Mouse (Mus musculus) megakaryocyte, embryonic 14.5 days (primary cell): ENCODE measurements around the gene Clcn7.

Source experiments
- FLI1 ChIP-seq: IDR thresholded peaks from 2 replicates; pipeline ENCODE4 v1.6.1; 2012; ENCODE audit warnings: low read length, inconsistent platforms, mixed read lengths
- GATA1 ChIP-seq: IDR thresholded peaks from 3 replicates; pipeline ENCODE4 v1.6.1; 2012; ENCODE audit warnings: mixed read lengths, low read length, inconsistent platforms, borderline replicate concordance

DNA sequence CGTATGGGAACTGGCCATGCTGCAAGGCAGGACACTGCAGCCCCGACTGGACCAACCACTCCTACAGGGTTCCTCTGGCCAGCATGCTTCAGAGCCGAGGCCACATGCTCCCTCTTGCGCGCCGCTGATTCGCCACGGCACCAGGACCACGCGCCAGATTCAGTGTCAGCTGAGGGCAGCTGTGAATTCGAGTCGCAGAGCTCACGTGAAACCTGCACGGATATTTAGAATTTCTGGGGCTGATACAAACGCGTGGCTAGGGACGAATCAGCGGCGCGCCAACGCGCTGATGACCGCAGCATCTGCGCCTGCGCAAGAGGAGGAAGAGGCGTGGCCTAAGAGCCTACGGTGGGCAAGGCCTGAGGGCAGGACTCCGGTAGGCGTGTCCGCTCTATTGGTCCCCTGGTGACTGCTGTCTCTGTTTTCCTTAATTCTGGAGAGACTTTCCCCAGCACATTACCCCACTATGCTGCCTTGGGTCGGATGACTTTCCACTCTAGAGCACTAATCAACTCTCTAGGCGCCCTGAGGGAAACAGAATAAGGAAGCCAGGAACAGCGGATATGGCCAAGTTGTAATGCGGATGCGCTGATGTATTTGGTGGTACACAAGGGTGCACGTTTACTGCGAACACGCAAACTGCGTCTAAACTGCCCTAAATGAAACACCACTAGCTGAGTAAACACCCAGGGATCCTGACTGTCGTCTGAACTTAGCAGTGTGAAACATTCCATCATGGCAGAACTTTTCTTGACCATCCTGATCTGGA is 17.3 kb upstream of the Clcn7 start, which contains the start of gene Telo2:
- TF ChIP-seq GATA1: no peak
- no peak for TF ChIP-seq FLI1
